Mouse (Mus musculus) retina, postnatal 7 days (tissue): ENCODE data around the gene Celf1.

Experiments
- DNase-seq: peaks from one replicate; pipeline ENCODE4 v3.0.0-alpha.2; 2012; ENCODE audit warnings: low read depth, low spot score

Gene Celf1

DNA sequence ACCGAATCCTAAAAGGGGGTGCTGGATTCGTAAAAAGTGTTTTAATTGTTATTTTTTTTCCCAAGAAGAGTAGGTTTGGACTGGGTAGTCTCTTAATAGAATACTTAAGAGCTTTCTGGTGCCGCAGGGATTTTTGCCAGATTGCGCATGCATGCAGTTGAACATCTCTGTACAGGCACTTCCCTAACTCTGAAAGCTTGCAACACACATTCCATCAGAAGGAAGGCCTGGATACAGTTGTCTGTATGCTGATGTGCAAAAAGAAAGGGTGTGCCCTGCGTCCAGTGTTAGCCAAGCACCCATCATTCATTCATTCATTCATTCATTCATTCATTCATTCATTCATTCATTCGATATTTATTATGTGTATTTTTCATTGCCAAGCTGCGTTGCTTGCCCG, 432 bp upstream of the Celf1 start:
- no peak for DNase-seq

DNA sequence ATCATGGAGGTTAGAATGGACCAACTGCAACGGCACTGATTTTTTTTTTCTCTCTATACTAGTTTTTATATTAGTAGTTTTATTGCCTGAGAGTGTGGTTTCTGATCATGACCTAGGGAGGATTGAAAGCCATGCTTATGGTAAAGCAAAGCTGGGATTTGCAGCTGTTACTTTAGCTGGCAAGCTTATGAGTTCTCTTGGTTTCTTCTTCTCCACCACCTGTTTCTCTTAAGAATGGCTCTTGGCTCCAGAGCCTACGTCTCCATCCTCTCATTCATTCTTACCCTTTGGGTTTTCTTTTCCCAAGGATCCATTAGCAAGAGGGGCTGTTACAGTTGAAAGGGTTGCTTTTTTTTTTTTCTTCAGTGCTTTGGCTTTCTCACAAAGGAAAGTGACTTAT, 1.6 kb downstream of the Celf1 start:
- no peak for DNase-seq

DNA sequence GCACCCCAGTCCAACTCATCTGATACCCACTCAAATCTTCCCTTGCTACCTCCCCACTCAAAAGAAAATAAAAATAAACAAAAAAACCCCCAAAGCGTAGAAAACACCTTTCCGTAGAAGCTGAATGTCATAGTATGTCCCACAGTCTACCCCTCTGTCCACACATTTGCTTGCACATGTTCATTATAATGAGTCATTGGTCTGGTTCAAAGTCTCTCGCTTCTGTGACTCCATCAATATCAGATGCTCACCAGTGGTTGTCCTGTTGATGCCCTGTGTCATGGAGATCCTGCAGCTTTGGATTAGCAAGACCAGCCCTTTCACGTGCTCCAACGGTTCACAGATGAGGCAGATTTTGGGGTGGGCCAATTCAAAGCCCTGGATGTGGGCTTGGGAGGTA, 10.0 kb downstream of the Celf1 start:
- no peak for DNase-seq

DNA sequence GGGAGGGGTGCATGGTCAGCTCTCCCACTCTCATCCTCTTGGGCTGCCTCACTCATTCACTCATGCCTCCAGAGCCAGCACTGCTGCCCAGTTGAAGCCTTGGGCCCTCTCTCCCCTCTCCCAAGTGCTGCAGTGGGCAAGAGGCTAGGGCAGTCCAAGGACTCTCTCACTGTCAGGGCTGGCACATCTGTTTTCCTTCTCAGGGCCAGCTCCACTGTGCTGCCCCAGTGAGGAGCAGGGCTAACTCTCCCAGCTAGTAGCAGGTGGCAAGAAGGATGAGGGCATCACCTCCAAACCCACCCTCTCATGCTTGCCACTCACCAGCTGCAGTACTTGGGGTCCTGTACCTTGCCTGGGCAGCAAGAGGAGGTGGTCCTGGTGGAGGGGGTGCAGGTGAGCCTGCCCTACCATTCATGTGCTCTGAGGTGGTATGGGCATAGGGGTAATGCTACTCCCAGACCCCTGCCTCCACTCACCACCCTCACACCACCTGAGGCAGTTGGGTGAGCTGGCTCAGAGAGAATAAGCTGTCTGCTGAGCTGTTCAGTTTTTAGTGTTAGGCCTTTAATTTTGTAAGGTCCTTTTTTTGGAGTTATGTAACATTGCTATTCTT, 10.5 kb downstream of the Celf1 start:
- DNase-seq, result no peak

DNA sequence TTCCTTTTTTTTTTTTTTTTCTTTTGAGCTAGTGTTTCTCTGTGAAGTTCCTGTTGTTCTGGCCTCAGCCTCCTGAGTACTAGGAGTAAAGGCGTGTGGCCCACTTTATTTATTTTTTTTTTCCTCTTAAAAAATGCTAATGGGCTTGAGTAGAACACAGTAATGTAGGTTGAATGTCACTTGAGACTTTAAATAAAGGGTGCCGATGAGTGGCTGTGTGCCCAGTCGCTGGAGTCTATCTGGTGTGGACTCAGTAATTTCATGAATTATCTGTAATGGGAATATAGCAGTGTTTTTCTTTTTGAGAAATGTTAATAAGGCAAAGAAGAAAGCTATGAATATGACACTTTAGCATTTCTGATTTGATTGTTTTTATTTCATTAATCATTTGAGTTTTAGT, 13.3 kb downstream of the Celf1 start:
- DNase-seq, result no peak

DNA sequence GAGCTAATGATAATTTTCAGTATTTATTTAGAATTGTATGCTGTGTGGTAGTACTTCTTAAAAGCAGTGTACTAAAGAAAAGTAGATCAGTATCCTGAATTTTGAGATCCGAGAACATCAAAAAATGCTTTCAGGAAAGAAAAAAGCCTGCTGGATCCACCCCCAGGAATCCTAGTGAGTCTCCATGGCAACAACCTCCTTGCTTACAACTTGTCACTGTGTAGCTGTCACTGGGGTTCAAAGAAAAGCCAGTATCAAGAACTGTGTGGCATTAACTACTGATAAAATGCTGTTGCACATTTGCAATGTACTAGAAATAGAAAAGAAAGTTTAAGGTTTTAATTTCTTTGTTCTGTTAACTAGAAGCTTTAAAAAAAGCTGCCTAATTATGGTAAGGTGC, 15.9 kb downstream of the Celf1 start:
- DNase-seq, result no peak

DNA sequence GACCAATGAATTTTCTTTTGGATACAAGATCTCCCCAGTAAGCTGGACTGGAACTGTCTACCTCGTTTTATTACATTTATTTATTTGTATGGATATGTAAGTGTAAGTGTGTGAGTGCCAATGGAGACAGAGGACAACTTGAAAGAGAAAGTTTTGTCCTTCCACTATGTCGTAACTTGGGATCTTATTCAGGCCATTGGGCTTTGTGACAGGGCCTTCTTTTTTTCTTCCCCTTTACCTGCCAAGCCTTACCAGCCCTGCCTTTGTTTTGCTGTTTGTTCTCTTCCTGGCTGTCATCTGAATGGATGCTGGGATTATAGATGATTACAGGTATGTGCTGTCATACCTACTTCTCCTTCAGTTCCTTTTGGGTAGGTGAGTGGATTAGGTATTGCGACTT, 18.7 kb downstream of the Celf1 start:
- no peak for DNase-seq

DNA sequence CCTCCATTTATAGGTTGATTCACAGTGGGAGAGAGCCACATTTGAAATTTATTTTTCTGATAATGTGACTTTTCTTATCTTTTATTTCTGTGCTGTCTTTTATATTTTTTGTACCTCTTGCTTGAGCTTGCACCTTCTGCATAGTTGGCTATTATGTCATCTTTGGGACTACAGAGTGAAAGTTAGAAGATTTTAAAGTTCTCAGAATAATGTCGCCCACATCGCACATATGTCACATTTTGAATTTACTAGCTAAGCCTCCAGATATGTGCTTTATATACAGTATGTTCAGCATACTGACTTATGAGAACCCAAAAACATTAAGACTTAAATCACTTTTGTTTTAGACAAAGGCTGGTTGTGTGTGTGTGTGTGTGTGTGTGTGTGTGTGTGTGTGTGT, 19.8 kb downstream of the Celf1 start:
- no peak for DNase-seq

DNA sequence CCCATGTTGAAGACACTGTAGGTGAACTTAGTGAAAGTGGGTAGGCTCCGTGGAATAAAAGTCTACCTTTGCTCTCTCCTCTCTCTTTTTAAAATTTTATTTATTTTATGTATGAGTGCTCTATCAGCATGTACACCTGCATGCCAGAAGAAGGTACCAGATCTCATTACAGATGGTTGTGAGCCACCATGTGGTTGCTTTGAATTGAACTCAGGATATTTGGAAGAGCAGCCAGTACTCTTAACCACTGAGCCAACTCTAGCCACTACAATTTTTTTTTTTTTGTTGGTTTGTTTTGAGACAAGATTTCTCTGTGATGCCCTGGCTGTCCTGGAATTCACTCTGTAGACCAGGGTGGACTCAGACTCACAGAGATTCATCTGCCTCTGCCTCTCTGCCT, 23.1 kb downstream of the Celf1 start:
- no peak for DNase-seq

DNA sequence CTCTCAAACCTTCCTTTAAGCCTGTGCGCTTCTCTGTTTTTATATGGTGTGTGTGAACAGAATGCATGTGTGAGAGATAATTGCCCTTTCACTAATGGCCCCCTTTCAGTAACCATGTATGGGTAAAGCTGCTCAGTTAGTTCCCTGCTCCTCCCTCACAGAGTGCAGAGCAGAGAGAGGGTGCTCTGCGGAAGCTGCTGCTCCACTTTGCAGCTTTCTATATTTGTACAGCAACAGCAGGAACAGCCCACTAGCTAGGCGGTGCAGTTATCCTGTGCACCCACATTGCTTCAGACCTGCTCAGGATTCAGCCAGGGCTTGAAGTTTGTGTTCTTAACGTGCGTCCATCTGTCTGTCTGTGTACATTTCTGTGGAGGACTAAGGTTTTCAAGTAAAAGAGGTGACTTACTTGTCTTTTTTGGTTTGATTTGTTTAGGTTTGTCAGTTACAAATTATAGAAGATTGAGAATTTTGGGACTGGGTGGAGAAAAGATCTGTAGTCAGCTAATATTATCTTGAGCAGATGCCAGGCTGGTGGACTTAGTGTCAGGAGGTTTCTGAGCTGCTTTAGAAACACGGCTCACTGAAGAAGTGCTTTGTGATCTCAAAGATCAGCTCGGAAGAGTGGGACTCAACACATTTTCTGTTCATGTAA, 24.8 kb downstream of the Celf1 start:
- DNase-seq, result no peak

DNA sequence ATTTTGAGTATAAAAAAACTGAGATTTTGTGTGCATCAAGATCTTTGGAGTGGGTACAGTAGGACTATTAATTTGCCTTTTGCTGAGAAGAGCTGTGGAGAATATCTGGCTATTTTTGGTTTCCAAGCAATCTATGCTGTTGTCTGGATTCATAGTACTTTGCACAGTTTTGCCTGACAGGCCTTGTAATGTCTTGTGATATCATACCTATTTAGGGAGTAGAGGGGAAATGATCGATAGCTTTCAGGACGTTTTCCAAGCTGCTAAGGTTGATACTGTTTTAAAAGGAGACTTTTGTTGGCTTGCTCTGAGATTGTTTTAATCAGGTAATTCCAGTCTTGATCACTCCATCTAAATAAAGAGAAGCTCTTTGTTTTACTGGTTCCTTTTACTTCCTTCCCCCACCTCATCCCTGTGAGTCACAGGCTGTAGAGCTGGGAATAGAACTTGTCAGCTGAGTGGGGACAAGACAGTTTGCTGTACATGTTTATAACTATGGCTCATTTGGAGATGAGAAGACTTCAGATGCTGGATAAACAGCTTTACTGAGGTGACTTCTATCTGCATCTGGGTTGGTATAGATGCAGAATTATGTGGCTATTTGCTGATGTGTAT, 25.4 kb downstream of the Celf1 start:
- DNase-seq, result no peak

DNA sequence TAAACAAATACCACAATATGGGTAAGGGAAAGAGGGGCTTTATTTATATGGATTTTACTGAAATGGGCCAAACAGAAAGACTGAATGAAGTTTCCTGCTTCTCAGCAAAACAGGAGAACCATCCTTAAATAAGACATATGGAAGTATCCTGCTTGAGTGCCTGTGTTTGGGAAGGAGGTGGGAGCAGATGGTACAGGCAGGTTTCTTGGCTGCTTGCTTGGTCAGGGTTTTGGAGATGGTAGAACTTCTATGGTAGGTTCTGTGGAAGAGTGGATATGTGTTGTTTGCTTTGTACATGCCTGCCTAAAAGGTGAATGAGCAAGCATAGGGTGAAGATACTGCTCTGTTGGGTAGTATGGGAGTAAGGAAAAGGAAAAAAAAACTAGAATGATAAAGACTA, 30.4 kb downstream of the Celf1 start:
- DNase-seq, result no peak

DNA sequence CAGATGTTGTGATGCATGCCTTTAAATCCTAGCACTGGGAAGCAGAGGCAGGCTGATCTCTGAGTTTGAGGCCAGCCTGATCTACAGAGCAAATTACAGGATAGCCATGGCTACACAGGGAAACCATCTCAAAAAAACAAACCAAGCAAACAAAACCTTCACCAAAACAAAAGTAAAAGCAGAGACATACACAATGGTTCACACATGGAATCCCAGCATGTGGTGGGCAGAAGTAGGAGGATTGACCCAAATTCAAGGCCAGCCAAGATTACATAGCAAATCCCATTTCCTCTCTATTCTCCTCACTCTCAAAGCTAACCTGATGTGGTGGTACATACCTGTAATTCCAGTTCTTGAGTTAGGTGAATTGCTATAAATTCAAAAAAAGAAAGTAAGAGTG, 33.9 kb downstream of the Celf1 start:
- DNase-seq, result no peak

DNA sequence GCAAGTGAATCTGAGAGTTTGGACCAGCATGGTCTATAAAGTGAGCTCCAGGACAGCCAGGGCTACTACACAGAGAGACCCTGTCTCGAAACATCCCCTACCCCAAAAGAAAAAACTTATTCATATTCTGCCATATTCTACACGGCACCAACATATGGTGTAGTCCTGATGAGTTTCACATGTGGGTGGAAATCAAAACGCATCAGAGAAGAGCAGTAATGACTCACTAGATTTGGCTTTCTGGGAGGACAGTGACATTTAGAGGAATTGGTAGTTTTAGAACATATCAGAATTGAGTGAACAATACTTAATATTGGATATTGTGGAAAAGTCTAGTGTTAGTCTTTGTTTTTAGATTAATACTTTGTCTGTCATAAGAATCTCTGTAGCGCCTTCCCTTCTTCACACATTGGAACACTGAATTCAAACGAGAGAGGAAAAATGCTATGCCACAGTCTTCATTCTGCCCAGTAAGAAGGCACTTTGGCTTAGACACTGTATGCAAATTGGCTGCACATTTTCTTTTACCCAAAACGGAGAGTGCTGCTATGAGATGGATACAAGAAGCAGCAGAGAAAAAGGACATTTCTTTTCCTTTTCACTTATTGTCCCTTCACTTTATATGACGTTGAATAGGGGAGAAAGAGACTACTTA, 35.1 kb downstream of the Celf1 start:
- DNase-seq, result no peak

DNA sequence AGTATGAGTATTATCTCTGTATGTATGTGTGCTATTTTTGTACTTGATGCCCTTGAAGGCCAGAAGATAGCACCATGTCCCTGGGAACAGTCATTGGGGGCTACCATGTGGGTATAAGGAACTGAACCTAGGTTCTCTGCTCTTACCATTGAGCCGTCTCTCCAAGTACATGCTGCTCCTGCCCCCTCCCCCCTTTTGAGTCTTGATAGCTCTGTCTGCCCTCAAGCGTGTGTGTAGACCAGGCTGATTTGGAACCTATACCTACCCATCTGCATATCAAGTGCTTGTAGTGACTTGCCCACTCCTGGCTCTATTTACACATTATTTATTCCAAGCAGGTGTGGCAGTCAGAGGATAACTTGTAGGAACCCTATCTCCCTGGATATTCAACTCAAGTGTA, 36.4 kb downstream of the Celf1 start:
- no peak for DNase-seq

DNA sequence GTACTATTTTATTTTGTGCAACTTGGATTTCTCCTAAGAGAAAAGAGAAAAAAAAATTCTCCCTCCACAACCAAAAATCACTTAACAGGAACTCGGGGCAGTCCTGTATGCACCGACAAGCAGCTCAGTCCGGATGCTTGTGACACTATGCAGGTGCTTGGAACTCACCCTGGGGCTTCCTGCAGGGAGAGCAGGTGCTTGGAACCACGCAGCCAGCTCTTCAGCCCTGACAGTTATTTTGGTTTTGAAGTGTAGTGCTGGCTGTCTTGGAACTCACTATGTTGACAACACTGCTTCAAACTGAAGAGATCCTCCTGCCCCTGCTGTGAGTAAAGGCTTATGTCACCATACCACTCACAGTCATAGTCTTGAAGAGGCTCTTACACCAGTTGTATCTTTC, 37.1 kb downstream of the Celf1 start:
- no peak for DNase-seq

DNA sequence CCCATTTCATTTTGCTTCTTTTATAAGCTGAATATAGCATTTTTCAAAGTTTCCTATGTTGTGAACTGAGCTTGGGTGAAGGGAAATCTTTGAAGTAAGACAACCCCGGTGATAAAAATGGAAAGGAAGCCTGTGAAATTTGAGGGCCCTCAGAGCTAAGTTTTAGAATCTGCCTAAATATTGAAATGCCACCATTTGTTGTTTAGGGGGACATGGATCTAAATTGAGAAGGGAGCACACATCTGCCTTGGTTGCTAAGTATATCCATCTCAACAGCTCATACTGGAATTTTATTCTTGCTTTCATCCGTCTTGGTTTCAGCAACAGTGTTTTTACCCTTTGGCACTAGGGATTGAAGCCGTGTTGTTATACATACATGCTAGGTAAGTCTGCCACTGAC, 45.9 kb downstream of the Celf1 start:
- no peak for DNase-seq

DNA sequence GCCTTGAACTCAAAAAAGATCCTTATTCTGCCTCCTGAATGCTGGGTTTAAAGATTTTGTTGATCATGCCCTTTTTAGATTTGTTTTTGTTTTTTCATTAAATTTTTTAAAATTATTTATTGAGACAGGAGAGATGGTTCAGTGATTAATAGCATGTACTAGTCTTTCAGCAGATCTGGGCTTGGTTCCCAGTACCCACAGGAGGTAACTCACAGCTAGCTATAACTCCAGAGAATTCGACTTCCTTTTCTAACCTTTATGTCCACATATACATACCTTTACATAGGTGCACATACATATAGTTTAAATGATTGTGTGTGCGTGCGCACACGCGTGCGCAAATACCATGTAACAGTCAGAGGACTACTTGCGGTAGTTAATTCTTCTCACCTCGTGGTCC, 68.4 kb downstream of the Celf1 start:
- no peak for DNase-seq

DNA sequence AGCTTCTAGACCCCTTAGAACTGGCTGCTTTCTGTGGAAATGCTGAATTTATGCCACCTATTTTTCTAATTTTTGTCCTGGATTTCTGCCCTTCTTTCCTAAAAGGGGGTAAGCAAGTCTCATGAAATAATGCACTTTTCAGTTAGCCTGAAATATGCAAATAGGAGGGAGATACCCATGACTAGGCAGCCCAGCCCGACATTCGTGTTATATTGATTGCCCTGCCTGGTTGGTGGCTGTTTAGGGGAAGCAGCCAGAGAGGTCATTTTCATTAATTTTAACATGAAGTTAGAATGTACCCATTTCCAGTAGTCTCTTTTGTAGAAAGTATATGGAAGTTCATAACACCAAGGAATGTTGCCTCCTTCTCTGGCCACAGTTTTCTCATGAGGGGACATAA, 73.7 kb downstream of the Celf1 start:
- no peak for DNase-seq

DNA sequence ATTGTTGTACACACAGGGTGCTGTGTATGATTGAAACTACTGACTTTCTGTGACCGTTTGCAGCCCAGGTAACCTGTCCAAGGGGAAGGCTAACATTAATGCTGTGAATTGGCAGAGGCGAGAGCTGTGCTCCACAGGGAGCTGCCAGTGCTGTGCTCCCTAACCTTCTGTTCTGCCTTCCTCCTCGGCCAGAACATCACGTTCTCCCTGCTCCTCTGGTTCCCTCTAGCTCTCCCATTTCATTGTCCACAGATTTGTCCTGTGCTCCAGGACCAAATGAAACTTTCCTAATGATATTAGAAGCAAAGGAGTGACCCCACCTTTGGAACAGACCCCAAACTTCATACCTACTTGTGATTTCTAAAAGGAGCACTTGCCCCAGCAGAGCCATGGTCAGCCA, 75.2 kb downstream of the Celf1 start:
- DNase-seq, result no peak

DNA sequence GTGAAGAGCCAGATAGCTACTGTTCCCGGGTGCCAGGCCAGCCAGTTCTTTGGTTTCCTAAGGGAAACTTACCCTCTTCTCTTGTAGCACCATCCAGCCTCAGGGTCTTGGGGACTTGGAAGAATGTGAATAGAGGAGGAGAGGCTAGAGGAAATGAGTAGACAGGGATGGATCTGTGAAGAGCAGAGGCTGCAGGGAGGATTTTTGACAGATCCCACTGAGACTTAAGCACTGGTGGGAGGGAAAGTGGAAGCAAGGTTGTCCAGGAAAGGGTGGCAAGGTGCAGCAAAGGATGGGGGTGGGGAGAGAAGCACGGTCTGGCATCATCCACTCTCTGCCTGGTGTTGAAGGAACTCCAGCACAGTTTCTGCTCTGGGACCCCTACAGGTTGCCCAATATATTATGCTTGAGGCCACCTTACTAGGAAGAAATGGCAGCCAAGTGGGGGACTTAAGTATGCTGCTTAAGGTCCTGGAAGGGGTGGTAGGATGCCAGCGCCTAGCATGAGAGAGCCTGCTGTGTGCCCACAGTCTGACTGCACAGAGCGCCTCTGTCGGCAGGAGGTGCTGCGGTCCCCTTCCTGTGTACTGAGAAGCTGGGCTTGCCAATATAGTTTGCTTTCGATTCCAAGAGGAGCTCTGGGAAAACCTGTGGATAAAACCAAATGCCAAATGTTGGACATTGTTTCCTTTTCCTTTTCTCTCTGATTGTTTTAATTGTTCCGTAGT, 78.0 kb downstream of the Celf1 start:
- DNase-seq, result no peak

DNA sequence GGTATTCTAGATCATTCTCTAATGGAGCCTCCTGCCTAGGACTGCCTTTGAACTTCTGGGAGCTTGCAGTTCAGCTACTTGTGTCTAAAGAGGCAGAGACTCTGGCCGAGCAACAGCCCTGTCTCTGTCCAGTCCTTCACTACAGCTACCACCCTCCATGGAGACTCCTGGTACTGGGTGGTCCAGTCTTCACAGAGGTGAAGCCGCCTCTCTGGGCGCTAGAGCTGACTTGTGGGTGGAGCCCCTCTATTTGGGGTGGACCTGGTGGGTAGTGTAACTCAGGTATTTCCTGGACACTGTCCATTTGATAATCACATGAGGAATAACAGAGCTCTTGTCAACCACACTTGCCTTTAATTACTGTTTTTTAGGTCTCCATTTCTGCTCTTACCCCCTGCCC, 79.7 kb downstream of the Celf1 start:
- DNase-seq, result no peak
